Mouse (Mus musculus): ENCODE measurements around the gene Nckap1l. TPM values are rescaled to one million over a fixed set of nuclear protein-coding genes. Genes with fewer than 3 reads are reported as not detected.

The Nckap1l gene
- polyA plus RNA-seq, 1 experiment, result 5.9 TPM

- no peaks in the 10 kb centered on the region for H3K36me3 ChIP-seq (ENCODE audit: control insufficient read depth, insufficient read depth, low read length)
- no peak for DNase-seq
- H3K27ac ChIP-seq (ENCODE audit: insufficient read depth, low read depth, low read length), result no peak overlapping the region
- H3K4me3 ChIP-seq (ENCODE audit: insufficient read depth, low read depth, low read length), result no peak overlapping the region
- WGBS, result 73% methylated on average over 3 of the region's 3 CpGs
- H3K4me1 ChIP-seq (ENCODE audit: control insufficient read depth, insufficient read depth, low read length), result no peaks in the 10 kb centered on the region
- TF ChIP-seq POLR2A (IDR thresholded peaks at IDR 0.05; ENCODE audit: low read depth, low read length) (no peak), CTCF (conservative IDR thresholded peaks at IDR 0.05; ENCODE audit: insufficient read depth, insufficient read length, low read depth, low read length) (no peak)
- no peaks in the 10 kb centered on the region for H3K27me3 ChIP-seq (replicated peaks; ENCODE audit: control insufficient read depth, insufficient read depth, low read length)
These were observed 69.6 kb downstream of the Nckap1l start for GRCm38 (mm10) chr15:103523156-103523555.

GRCm38 (mm10) chr15:103530372-103530771 lies 76.8 kb downstream of the Nckap1l start:
- peak; percentile 64 for DNase-seq
- TF ChIP-seq POLR2A (IDR thresholded peaks at IDR 0.05; ENCODE audit: low read depth, low read length), result no peak
- peak; percentile 90 for TF ChIP-seq CTCF (conservative IDR thresholded peaks at IDR 0.05; ENCODE audit: insufficient read depth, insufficient read length, low read depth, low read length)
- no peaks in the 10 kb centered on the region for H3K4me1 ChIP-seq (ENCODE audit: control insufficient read depth, insufficient read depth, low read length)
- no peaks in the 10 kb centered on the region for H3K27me3 ChIP-seq (replicated peaks; ENCODE audit: control insufficient read depth, insufficient read depth, low read length)
- WGBS, result 5% methylated on average over 5 of the region's 5 CpGs
- no peak overlapping the region for H3K27ac ChIP-seq (ENCODE audit: insufficient read depth, low read depth, low read length)
- H3K4me3 ChIP-seq (ENCODE audit: insufficient read depth, low read depth, low read length), result no peak overlapping the region
- no peaks in the 10 kb centered on the region for H3K36me3 ChIP-seq (ENCODE audit: control insufficient read depth, insufficient read depth, low read length)

GRCm38 (mm10) chr15:103534054-103534620 lies 80.5 kb downstream of the Nckap1l start:
- 81% methylated on average over 7 of the region's 7 CpGs for WGBS
- no peak for DNase-seq
- TF ChIP-seq CTCF (conservative IDR thresholded peaks at IDR 0.05; ENCODE audit: insufficient read depth, insufficient read length, low read depth, low read length), result no peak
- TF ChIP-seq POLR2A (IDR thresholded peaks at IDR 0.05; ENCODE audit: low read depth, low read length), result no peak
- no peaks in the 10 kb centered on the region for H3K27me3 ChIP-seq (replicated peaks; ENCODE audit: control insufficient read depth, insufficient read depth, low read length)
- H3K36me3 ChIP-seq (ENCODE audit: control insufficient read depth, insufficient read depth, low read length), result no peaks in the 10 kb centered on the region
- H3K27ac ChIP-seq (ENCODE audit: insufficient read depth, low read depth, low read length), result no peak overlapping the region
- H3K4me1 ChIP-seq (ENCODE audit: control insufficient read depth, insufficient read depth, low read length), result no peaks in the 10 kb centered on the region
- no peak overlapping the region for H3K4me3 ChIP-seq (ENCODE audit: insufficient read depth, low read depth, low read length)

- no peak overlapping the region for H3K4me3 ChIP-seq (ENCODE audit: insufficient read depth, low read depth, low read length)
- TF ChIP-seq POLR2A (IDR thresholded peaks at IDR 0.05; ENCODE audit: low read depth, low read length) (no peak), CTCF (conservative IDR thresholded peaks at IDR 0.05; ENCODE audit: insufficient read depth, insufficient read length, low read depth, low read length) (no peak)
- H3K27me3 ChIP-seq (replicated peaks; ENCODE audit: control insufficient read depth, insufficient read depth, low read length), result no peaks in the 10 kb centered on the region
- no peak for DNase-seq
- no peaks in the 10 kb centered on the region for H3K4me1 ChIP-seq (ENCODE audit: control insufficient read depth, insufficient read depth, low read length)
- H3K27ac ChIP-seq (ENCODE audit: insufficient read depth, low read depth, low read length), result peak overlapping the region; percentile 77
- 85% methylated on average over 2 of the region's 2 CpGs for WGBS
- H3K36me3 ChIP-seq (ENCODE audit: control insufficient read depth, insufficient read depth, low read length), result no peaks in the 10 kb centered on the region
These were observed 81.4 kb downstream of the Nckap1l start for GRCm38 (mm10) chr15:103535030-103535429.

GRCm38 (mm10) chr15:103535786-103536185 lies 82.2 kb downstream of the Nckap1l start:
- H3K27me3 ChIP-seq (replicated peaks; ENCODE audit: control insufficient read depth, insufficient read depth, low read length), result no peaks in the 10 kb centered on the region
- H3K27ac ChIP-seq (ENCODE audit: insufficient read depth, low read depth, low read length), result peak overlapping the region; percentile 77
- 0 out of 2 replicates have a peak, but pooled peaks cover under 1% of the 10 kb centered on the region for H3K4me1 ChIP-seq (ENCODE audit: control insufficient read depth, insufficient read depth, low read length)
- H3K4me3 ChIP-seq (ENCODE audit: insufficient read depth, low read depth, low read length), result peak overlapping the region; percentile 27
- H3K36me3 ChIP-seq (ENCODE audit: control insufficient read depth, insufficient read depth, low read length), result no peaks in the 10 kb centered on the region
- no peak for DNase-seq
- TF ChIP-seq CTCF (conservative IDR thresholded peaks at IDR 0.05; ENCODE audit: insufficient read depth, insufficient read length, low read depth, low read length) (no peak), POLR2A (IDR thresholded peaks at IDR 0.05; ENCODE audit: low read depth, low read length) (no peak)
- WGBS, result 57% methylated on average over 1 of the region's 1 CpGs

- no peaks in the 10 kb centered on the region for H3K36me3 ChIP-seq (ENCODE audit: control insufficient read depth, insufficient read depth, low read length)
- peak overlapping the region; percentile 69 for H3K4me3 ChIP-seq (ENCODE audit: insufficient read depth, low read depth, low read length)
- 49% methylated on average over 2 of the region's 2 CpGs for WGBS
- 0 out of 2 replicates have a peak, but pooled peaks cover 3% of the 10 kb centered on the region for H3K4me1 ChIP-seq (ENCODE audit: control insufficient read depth, insufficient read depth, low read length)
- TF ChIP-seq POLR2A (IDR thresholded peaks at IDR 0.05; ENCODE audit: low read depth, low read length), result no peak
- no peak for TF ChIP-seq CTCF (conservative IDR thresholded peaks at IDR 0.05; ENCODE audit: insufficient read depth, insufficient read length, low read depth, low read length)
- DNase-seq, result no peak
- H3K27ac ChIP-seq (ENCODE audit: insufficient read depth, low read depth, low read length), result peak overlapping the region; percentile 92
- no peaks in the 10 kb centered on the region for H3K27me3 ChIP-seq (replicated peaks; ENCODE audit: control insufficient read depth, insufficient read depth, low read length)
These were observed 82.9 kb downstream of the Nckap1l start for GRCm38 (mm10) chr15:103536456-103536855.

- no peak for DNase-seq
- Histone ChIP-seq H3K4me3 (ENCODE audit: insufficient read depth, low read depth, low read length) (peak overlapping the region; percentile 69), H3K36me3 (ENCODE audit: control insufficient read depth, insufficient read depth, low read length) (no peaks in the 10 kb centered on the region), H3K4me1 (ENCODE audit: control insufficient read depth, insufficient read depth, low read length) (0 out of 2 replicates have a peak, but pooled peaks cover 3% of the 10 kb centered on the region), H3K27me3 (replicated peaks; ENCODE audit: control insufficient read depth, insufficient read depth, low read length) (no peaks in the 10 kb centered on the region), H3K27ac (ENCODE audit: insufficient read depth, low read depth, low read length) (peak overlapping the region; percentile 92)
- WGBS, result 5% methylated on average over 37 of the region's 37 CpGs
- TF ChIP-seq POLR2A (IDR thresholded peaks at IDR 0.05; ENCODE audit: low read depth, low read length), result no peak
- TF ChIP-seq CTCF (conservative IDR thresholded peaks at IDR 0.05; ENCODE audit: insufficient read depth, insufficient read length, low read depth, low read length), result no peak
These were observed 83.6 kb downstream of the Nckap1l start for GRCm38 (mm10) chr15:103537011-103537821.

Data from kidney, adult 2 months (tissue).